Mouse (Mus musculus): Measurements from ENCODE around the gene Erfe. TPM values are rescaled to one million over a fixed set of nuclear protein-coding genes. Genes with fewer than 3 reads are reported as not detected.

Erfe gene
- polyA plus RNA-seq, 2 experiments: 1.5 to 2.1 TPM

GRCm38 (mm10) chr1:91415311-91415710, 49.1 kb downstream of the Erfe start:
- no peak for TF ChIP-seq POLR2A (IDR thresholded peaks at IDR 0.05; ENCODE audit: borderline replicate concordance, extremely low read depth, insufficient read depth, insufficient read length)
- Histone ChIP-seq H3K9ac (ENCODE audit: low read depth, low read length, severe bottlenecking) (no peak overlapping the region), H3K27me3 (ENCODE audit: control insufficient read depth, insufficient read depth, low read length) (no peaks in the 10 kb centered on the region), H3K4me3 (replicated peaks; ENCODE audit: low read length) (no peak overlapping the region), H3K4me1 (ENCODE audit: control insufficient read depth, insufficient read depth, low read length) (peaks cover 26% of the 10 kb centered on the region), H3K4me2 (replicated peaks; ENCODE audit: low read depth, low read length, severe bottlenecking) (0 out of 2 replicates have a peak overlapping the region, but pooled peaks have one; percentile 99), H3K9me3 (ENCODE audit: control insufficient read depth, low read length) (no peaks in the 10 kb centered on the region), H3K27ac (replicated peaks; ENCODE audit: low read depth, low read length) (peak overlapping the region; percentile 64), H3K36me3 (ENCODE audit: control insufficient read depth, insufficient read depth, low read length) (no peaks in the 10 kb centered on the region; the same call in 1 of the 2 replicates)
- WGBS: 73% methylated on average over 5 of the region's 5 CpGs
- ATAC-seq (ENCODE audit: low FRiP score, low read depth): no peak
- DNase-seq (ENCODE audit: low spot score): no peak

GRCm38 (mm10) chr1:91417991-91418390, 51.8 kb downstream of the Erfe start:
- Histone ChIP-seq H3K4me1 (ENCODE audit: control insufficient read depth, insufficient read depth, low read length) (peaks cover 15% of the 10 kb centered on the region), H3K4me2 (replicated peaks; ENCODE audit: low read depth, low read length, severe bottlenecking) (no peak overlapping the region), H3K9me3 (ENCODE audit: control insufficient read depth, low read length) (no peaks in the 10 kb centered on the region), H3K27me3 (ENCODE audit: control insufficient read depth, insufficient read depth, low read length) (no peaks in the 10 kb centered on the region), H3K27ac (replicated peaks; ENCODE audit: low read depth, low read length) (no peak overlapping the region), H3K4me3 (replicated peaks; ENCODE audit: low read length) (no peak overlapping the region), H3K36me3 (ENCODE audit: control insufficient read depth, insufficient read depth, low read length) (no peaks in the 10 kb centered on the region; the same call in 1 of the 2 replicates), H3K9ac (ENCODE audit: low read depth, low read length, severe bottlenecking) (no peak overlapping the region)
- DNase-seq (ENCODE audit: low spot score) (no peak), ATAC-seq (ENCODE audit: low FRiP score, low read depth) (no peak)
- TF ChIP-seq POLR2A (IDR thresholded peaks at IDR 0.05; ENCODE audit: borderline replicate concordance, extremely low read depth, insufficient read depth, insufficient read length): no peak
- 25% methylated on average over 1 of the region's 1 CpGs for WGBS

- ATAC-seq (ENCODE audit: low FRiP score, low read depth) (no peak), DNase-seq (ENCODE audit: low spot score) (no peak)
- WGBS: 65% methylated on average over 10 of the region's 10 CpGs
- peaks cover 10% of the 10 kb centered on the region for H3K4me1 ChIP-seq (ENCODE audit: control insufficient read depth, insufficient read depth, low read length)
- no peak overlapping the region for H3K27ac ChIP-seq (replicated peaks; ENCODE audit: low read depth, low read length)
- TF ChIP-seq POLR2A (IDR thresholded peaks at IDR 0.05; ENCODE audit: borderline replicate concordance, extremely low read depth, insufficient read depth, insufficient read length): no peak
- H3K36me3 ChIP-seq (ENCODE audit: control insufficient read depth, insufficient read depth, low read length): no peaks in the 10 kb centered on the region; the same call in 1 of the 2 replicates
- no peaks in the 10 kb centered on the region for H3K9me3 ChIP-seq (ENCODE audit: control insufficient read depth, low read length)
- no peak overlapping the region for H3K4me2 ChIP-seq (replicated peaks; ENCODE audit: low read depth, low read length, severe bottlenecking)
- H3K27me3 ChIP-seq (ENCODE audit: control insufficient read depth, insufficient read depth, low read length): no peaks in the 10 kb centered on the region
- no peak overlapping the region for H3K4me3 ChIP-seq (replicated peaks; ENCODE audit: low read length)
- H3K9ac ChIP-seq (ENCODE audit: low read depth, low read length, severe bottlenecking): no peak overlapping the region
Observed at GRCm38 (mm10) chr1:91419862-91420600, 53.8 kb downstream of the Erfe start.

- WGBS: 90% methylated on average over 8 of the region's 8 CpGs
- ATAC-seq (ENCODE audit: low FRiP score, low read depth): no peak
- H3K4me3 ChIP-seq (replicated peaks; ENCODE audit: low read length): no peak overlapping the region
- no peaks in the 10 kb centered on the region for H3K27me3 ChIP-seq (ENCODE audit: control insufficient read depth, insufficient read depth, low read length)
- H3K36me3 ChIP-seq (ENCODE audit: control insufficient read depth, insufficient read depth, low read length): no peaks in the 10 kb centered on the region; the same call in 1 of the 2 replicates
- DNase-seq (ENCODE audit: low spot score): no peak
- H3K9ac ChIP-seq (ENCODE audit: low read depth, low read length, severe bottlenecking): no peak overlapping the region
- TF ChIP-seq POLR2A (IDR thresholded peaks at IDR 0.05; ENCODE audit: borderline replicate concordance, extremely low read depth, insufficient read depth, insufficient read length): no peak
- no peak overlapping the region for H3K4me2 ChIP-seq (replicated peaks; ENCODE audit: low read depth, low read length, severe bottlenecking)
- H3K9me3 ChIP-seq (ENCODE audit: control insufficient read depth, low read length): no peaks in the 10 kb centered on the region
- H3K27ac ChIP-seq (replicated peaks; ENCODE audit: low read depth, low read length): no peak overlapping the region
- peaks cover 6% of the 10 kb centered on the region for H3K4me1 ChIP-seq (ENCODE audit: control insufficient read depth, insufficient read depth, low read length)
Observed at GRCm38 (mm10) chr1:91420601-91421065, 54.4 kb downstream of the Erfe start.

Other genes starting within 250 kb of the Erfe start
- gene Rbm44, start 221.3 kb upstream of the Erfe start, polyA plus RNA-seq (2012; rRNA removed): 0.51 and 0.60 TPM in 2 replicates
- 0.78 and 0.95 TPM in 2 replicates for gene Rbm44, start 221.3 kb upstream of the Erfe start, polyA plus RNA-seq (2014; fragmentation: Nextera tagmentation; extraction: Ambion mirVana)
- 4.4 and 4.6 TPM in 2 replicates for gene Ramp1, start 186.6 kb upstream of the Erfe start, polyA plus RNA-seq (2012; rRNA removed)
- gene Ramp1, start 186.6 kb upstream of the Erfe start, polyA plus RNA-seq (2014; fragmentation: Nextera tagmentation; extraction: Ambion mirVana): 5.9 and 7.1 TPM in 2 replicates
- 44.9 and 57.9 TPM in 2 replicates for gene Ube2f, start 116.1 kb upstream of the Erfe start, polyA plus RNA-seq (2012; rRNA removed)
- gene Ube2f, start 116.1 kb upstream of the Erfe start, polyA plus RNA-seq (2014; fragmentation: Nextera tagmentation; extraction: Ambion mirVana): 63.2 and 65.7 TPM in 2 replicates
- 13.5 and 15.0 TPM in 2 replicates for gene Scly, start 68.1 kb upstream of the Erfe start, polyA plus RNA-seq (2012; rRNA removed)
- gene Scly, start 68.1 kb upstream of the Erfe start, polyA plus RNA-seq (2014; fragmentation: Nextera tagmentation; extraction: Ambion mirVana): 10.7 and 11.6 TPM in 2 replicates
- 0.08 and 0.10 TPM in 2 replicates for gene Espnl, start 44.4 kb upstream of the Erfe start, polyA plus RNA-seq (2012; rRNA removed)
- gene Espnl, start 44.4 kb upstream of the Erfe start, polyA plus RNA-seq (2014; fragmentation: Nextera tagmentation; extraction: Ambion mirVana): 0.03 and 0.08 TPM in 2 replicates
- 4.1 and 4.6 TPM in 2 replicates for gene Klhl30, start 15.4 kb upstream of the Erfe start, polyA plus RNA-seq (2012; rRNA removed)
- 3.3 and 3.7 TPM in 2 replicates for gene Klhl30, start 15.4 kb upstream of the Erfe start, polyA plus RNA-seq (2014; fragmentation: Nextera tagmentation; extraction: Ambion mirVana)
- gene Ilkap, start 32.4 kb downstream of the Erfe start, polyA plus RNA-seq (2012; rRNA removed): 130 and 142 TPM in 2 replicates
- 140 and 158 TPM in 2 replicates for gene Ilkap, start 32.4 kb downstream of the Erfe start, polyA plus RNA-seq (2014; fragmentation: Nextera tagmentation; extraction: Ambion mirVana)
- 82.8 and 104 TPM in 2 replicates for gene Hes6, start 47.6 kb downstream of the Erfe start, polyA plus RNA-seq (2012; rRNA removed)
- 91.0 and 91.6 TPM in 2 replicates for gene Hes6, start 47.6 kb downstream of the Erfe start, polyA plus RNA-seq (2014; fragmentation: Nextera tagmentation; extraction: Ambion mirVana)
- gene Per2, start 92.9 kb downstream of the Erfe start, polyA plus RNA-seq (2012; rRNA removed): 8.3 and 10.5 TPM in 2 replicates
- 4.0 and 4.2 TPM in 2 replicates for gene Per2, start 92.9 kb downstream of the Erfe start, polyA plus RNA-seq (2014; fragmentation: Nextera tagmentation; extraction: Ambion mirVana)
- gene Traf3ip1, start 128.2 kb downstream of the Erfe start, polyA plus RNA-seq (2012; rRNA removed): 14.2 and 16.7 TPM in 2 replicates
- gene Traf3ip1, start 128.2 kb downstream of the Erfe start, polyA plus RNA-seq (2014; fragmentation: Nextera tagmentation; extraction: Ambion mirVana): 5.1 and 6.2 TPM in 2 replicates
- gene Asb1, start 174.1 kb downstream of the Erfe start, polyA plus RNA-seq (2012; rRNA removed): 8.1 and 8.5 TPM in 2 replicates
- 7.3 and 8.5 TPM in 2 replicates for gene Asb1, start 174.1 kb downstream of the Erfe start, polyA plus RNA-seq (2014; fragmentation: Nextera tagmentation; extraction: Ambion mirVana)